Mouse (Mus musculus) MEL (cell line): Measurements from ENCODE around the gene Utrn. TPM values are rescaled to one million over a fixed set of nuclear protein-coding genes. Genes with fewer than 3 reads are reported as not detected.
A peak's percentile ranks its signal among the peaks of the same experiment; 100 is the strongest.

Experiments
- DNase-seq: peaks from one replicate; pipeline ENCODE4 v3.0.0; 2011; ENCODE audit warnings: low read depth, low spot score
- H3K27ac ChIP-seq: 2 replicates; pipeline ENCODE4 v1.5.1; 2012; ENCODE audit warnings: low read depth, mild to moderate bottlenecking, control low read depth, low read length, moderate library complexity; ENCODE audit not compliant: control insufficient read depth
- H3K27me3 ChIP-seq, 2 experiments: fragments of 150-350 bp in 1 of 2; sonication (generic) in 1 of 2; 2 replicates each; pipeline ENCODE4 v1.6.1; 2012; ENCODE audit warnings: low read length in 2 of 2, mild to moderate bottlenecking in 2 of 2, improper control_type of control experiment in 1 of 2, moderate library complexity in 1 of 2; ENCODE audit not compliant: insufficient read depth in 2 of 2, control insufficient read depth in 1 of 2
- H3K36me3 ChIP-seq, 2 experiments: 2 replicates each; pipeline ENCODE4 v1.6.1; 2012 to 2014; ENCODE audit warnings: low read length in 2 of 2, improper control_type of control experiment in 1 of 2, inconsistent platforms in 1 of 2, mild to moderate bottlenecking in 1 of 2; ENCODE audit not compliant: insufficient read depth in 2 of 2, control insufficient read depth in 1 of 2
- H3K4me1 ChIP-seq, 2 experiments: fragments of 150-350 bp in 1 of 2; sonication (generic) in 1 of 2; 2 replicates each; pipeline ENCODE4 v1.6.1; 2012; ENCODE audit warnings: low read length in 2 of 2, improper control_type of control experiment in 1 of 2, mild to moderate bottlenecking in 1 of 2; ENCODE audit not compliant: insufficient read depth in 2 of 2, control insufficient read depth in 1 of 2
- H3K4me3 ChIP-seq, 2 experiments: fragments of 150-350 bp in 1 of 2; sonication (generic) in 1 of 2; 2 replicates each; pipeline ENCODE4 v1.5.1; 2012; ENCODE audit warnings: low read depth in 2 of 2, low read length in 2 of 2, mild to moderate bottlenecking in 2 of 2, moderate library complexity in 2 of 2, control low read depth in 1 of 2, improper control_type of control experiment in 1 of 2; ENCODE audit not compliant: control insufficient read depth in 1 of 2, insufficient read depth in 1 of 2
- H3K79me2 ChIP-seq: 2 replicates; pipeline ENCODE4 v1.6.1; 2012; ENCODE audit warnings: mild to moderate bottlenecking, low read length, moderate library complexity; ENCODE audit not compliant: control insufficient read depth, poor library complexity, insufficient read depth
- H3K9ac ChIP-seq: 2 replicates; pipeline ENCODE4 v1.6.1; 2012; ENCODE audit warnings: low read depth, mild to moderate bottlenecking, control low read depth, low read length, moderate library complexity; ENCODE audit not compliant: control insufficient read depth, poor library complexity, severe bottlenecking
- H3K9me3 ChIP-seq: fragments of 150-350 bp; sonication (generic); replicated peaks from 2 replicates; pipeline ENCODE4 v1.6.1; 2012; ENCODE audit warnings: mild to moderate bottlenecking, low read length, improper control_type of control experiment, moderate library complexity; ENCODE audit not compliant: insufficient read depth
- CHD1 ChIP-seq: IDR thresholded peaks from 2 replicates; pipeline ENCODE4 v1.6.1; 2012; ENCODE audit warnings: low read depth, mild to moderate bottlenecking, inconsistent platforms, low read length, improper control_type of control experiment
- CHD2 ChIP-seq: IDR thresholded peaks from 2 replicates; pipeline ENCODE4 v1.6.1; 2011; ENCODE audit warnings: low read length, improper control_type of control experiment
- E2F4 ChIP-seq: IDR thresholded peaks from 2 replicates; pipeline ENCODE4 v1.6.1; 2011; ENCODE audit warnings: low read depth, low read length, improper control_type of control experiment, borderline replicate concordance
- ETS1 ChIP-seq: IDR thresholded peaks from 2 replicates; pipeline ENCODE4 v1.6.1; 2012; ENCODE audit warnings: low read depth, mild to moderate bottlenecking, inconsistent platforms, low read length, improper control_type of control experiment, moderate library complexity
- GATA1 ChIP-seq: IDR thresholded peaks from 2 replicates; pipeline ENCODE4 v1.6.1; 2011; ENCODE audit warnings: low read depth, low read length, improper control_type of control experiment
- KAT2A ChIP-seq: conservative IDR thresholded peaks from 2 replicates; pipeline ENCODE4 v1.6.1; 2012; ENCODE audit warnings: low read depth, low read length, improper control_type of control experiment, inconsistent platforms
- MAFK ChIP-seq: IDR thresholded peaks from 2 replicates; pipeline ENCODE4 v1.6.1; 2011; ENCODE audit warnings: low read depth, mild to moderate bottlenecking, low read length, improper control_type of control experiment, borderline replicate concordance
- MAX ChIP-seq: IDR thresholded peaks from 2 replicates; pipeline ENCODE4 v1.6.1; 2011; ENCODE audit warnings: low read length, improper control_type of control experiment
- MAZ ChIP-seq: IDR thresholded peaks from 2 replicates; pipeline ENCODE4 v1.6.1; 2012; ENCODE audit warnings: low read depth, mild to moderate bottlenecking, inconsistent platforms, low read length, improper control_type of control experiment
- MXI1 ChIP-seq: IDR thresholded peaks from 2 replicates; pipeline ENCODE4 v1.6.1; 2011; ENCODE audit warnings: mild to moderate bottlenecking, low read depth, low read length, improper control_type of control experiment
- MYB ChIP-seq: IDR thresholded peaks from 2 replicates; pipeline ENCODE4 v1.6.1; 2011; ENCODE audit warnings: mild to moderate bottlenecking, low read depth, low read length, improper control_type of control experiment
- MYC ChIP-seq: IDR thresholded peaks from 2 replicates; pipeline ENCODE4 v1.6.1; 2011; ENCODE audit warnings: low read depth, mild to moderate bottlenecking, low read length, improper control_type of control experiment, moderate library complexity
- NELFE ChIP-seq: IDR thresholded peaks from 2 replicates; pipeline ENCODE4 v1.6.1; 2011; ENCODE audit warnings: low read depth, low read length, improper control_type of control experiment
- NRF1 ChIP-seq: IDR thresholded peaks from 2 replicates; pipeline ENCODE4 v1.6.1; 2014; ENCODE audit warnings: low read depth, mild to moderate bottlenecking, inconsistent platforms, low read length, improper control_type of control experiment, moderate library complexity; ENCODE audit not compliant: poor library complexity, insufficient read depth, severe bottlenecking
- RAD21 ChIP-seq: IDR thresholded peaks from 2 replicates; pipeline ENCODE4 v1.6.1; 2011; ENCODE audit warnings: mild to moderate bottlenecking, low read depth, low read length, improper control_type of control experiment
- RCOR1 ChIP-seq: IDR thresholded peaks from 2 replicates; pipeline ENCODE4 v1.6.1; 2012; ENCODE audit warnings: low read depth, mild to moderate bottlenecking, inconsistent platforms, low read length, improper control_type of control experiment
- TAL1 ChIP-seq: IDR thresholded peaks from 2 replicates; pipeline ENCODE4 v1.6.1; 2012; ENCODE audit warnings: mild to moderate bottlenecking, inconsistent platforms, low read length, moderate library complexity, mixed read lengths
- TCF12 ChIP-seq: IDR thresholded peaks from 2 replicates; pipeline ENCODE4 v1.6.1; 2014; ENCODE audit warnings: low read depth, mild to moderate bottlenecking, inconsistent platforms, low read length, improper control_type of control experiment, moderate library complexity
- ZC3H11A ChIP-seq: IDR thresholded peaks from 2 replicates; pipeline ENCODE4 v1.6.1; 2012; ENCODE audit warnings: low read depth, mild to moderate bottlenecking, inconsistent platforms, low read length, improper control_type of control experiment
- ZKSCAN1 ChIP-seq: IDR thresholded peaks from 2 replicates; pipeline ENCODE4 v1.6.1; 2012; ENCODE audit warnings: low read depth, mild to moderate bottlenecking, inconsistent platforms, low read length, improper control_type of control experiment, moderate library complexity
- ZNF384 ChIP-seq: IDR thresholded peaks from 2 replicates; pipeline ENCODE4 v1.6.1; 2012; ENCODE audit warnings: low read depth, mild to moderate bottlenecking, inconsistent platforms, low read length, improper control_type of control experiment
- polyA plus RNA-seq, 2 experiments: library from polyadenylated mRNA; stranded (reverse) in 1 of 2; unstranded in 1 of 2; fragments of >175 nt in 1 of 2; fragments of >200 nt in 1 of 2; gene quantifications; 2 replicates each; pipeline versions ENCODE4 v1.2.1 to v1.2.4; 2012; ENCODE audit warnings: low replicate concordance in 2 of 2, low read depth in 1 of 2; ENCODE audit not compliant: insufficient read length in 2 of 2, insufficient read depth in 1 of 2, missing spikeins in 1 of 2
- total RNA-seq: library from RNA; depleted of rRNA; stranded (reverse); fragments of 300-350 nt; gene quantifications from 2 replicates; pipeline ENCODE4 v1.2.3, GENCODE M21; 2012

Gene Utrn
- total and polyA plus RNA-seq, 3 experiments = 2.3 to 4.3 TPM; not detected in 1

DNA sequence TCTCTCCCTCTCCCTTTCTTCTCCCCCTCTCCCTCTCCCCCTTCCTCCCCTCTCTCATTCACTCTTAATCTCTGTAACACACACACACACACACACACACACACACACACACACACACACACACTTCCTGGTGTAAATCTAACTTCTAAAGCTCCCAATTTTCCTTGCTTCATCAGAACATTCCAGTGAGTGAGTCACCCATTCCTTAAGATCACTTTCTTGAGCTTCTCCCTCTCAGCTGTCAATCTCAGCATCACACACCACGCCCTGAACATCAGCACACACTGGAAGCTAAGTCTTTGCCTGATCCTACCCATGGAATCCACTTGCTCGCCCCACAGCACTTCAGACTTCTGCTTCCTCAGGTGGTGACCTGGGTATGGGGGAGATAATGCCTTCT, 58.3 kb downstream of the Utrn start:
- no peak overlapping the region for H3K9ac ChIP-seq
- H3K36me3 ChIP-seq = peaks cover 0 to 16% of the 10 kb centered on the region in 2 experiments; a peak in 2 of 4 replicates
- no peak overlapping the region for H3K27ac ChIP-seq
- peaks cover 6 to 23% of the 10 kb centered on the region in 2 experiments for H3K4me1 ChIP-seq
- H3K9me3 ChIP-seq = no peaks in the 10 kb centered on the region
- peak; percentile 23 for DNase-seq
- no peaks in the 10 kb centered on the region for H3K27me3 ChIP-seq
- H3K4me3 ChIP-seq = no peak overlapping the region
- no peaks in the 10 kb centered on the region for H3K79me2 ChIP-seq
- TF ChIP-seq RCOR1 = no peak
- no peak for TF ChIP-seq TAL1
- TF ChIP-seq NELFE = no peak
- no peak for TF ChIP-seq MAFK
- no peak for TF ChIP-seq TCF12
- no peak for TF ChIP-seq MAZ
- TF ChIP-seq ZC3H11A = no peak
- TF ChIP-seq E2F4 = no peak
- TF ChIP-seq CHD1 = no peak
- no peak for TF ChIP-seq GATA1
- no peak for TF ChIP-seq MYB
- no peak for TF ChIP-seq NRF1
- no peak for TF ChIP-seq MYC

GRCm38 (mm10) chr10:12809702-12810101, 59.5 kb downstream of the Utrn start:
- Histone ChIP-seq H3K9ac (no peak overlapping the region), H3K9me3 (no peaks in the 10 kb centered on the region), H3K79me2 (no peaks in the 10 kb centered on the region), H3K27ac (no peak overlapping the region)
- no peak for DNase-seq
- no peak for TF ChIP-seq NRF1
- TF ChIP-seq ZNF384 = no peak
- TF ChIP-seq MAX = no peak
- no peak for TF ChIP-seq ETS1
- no peak for TF ChIP-seq ZKSCAN1
- no peak for TF ChIP-seq MXI1
- no peak for TF ChIP-seq RAD21
- TF ChIP-seq KAT2A = no peak
- no peak for TF ChIP-seq CHD2
- TF ChIP-seq NELFE = no peak
- TF ChIP-seq, all 39 proteins: peak for 0
- no peak overlapping the region for H3K4me3 ChIP-seq
- no peaks in the 10 kb centered on the region for H3K27me3 ChIP-seq
- peaks cover 0 to 16% of the 10 kb centered on the region in 2 experiments; a peak in 2 of 4 replicates for H3K36me3 ChIP-seq
- peaks cover 6 to 23% of the 10 kb centered on the region in 2 experiments for H3K4me1 ChIP-seq
